Mouse (Mus musculus) brown adipose tissue, adult 24 weeks (tissue): Measurements from ENCODE around the gene Eif3i. TPM values are rescaled to one million over a fixed set of nuclear protein-coding genes. Genes with fewer than 3 reads are reported as not detected.
A peak's percentile ranks its signal among the peaks of the same experiment; 100 is the strongest.

Experiments used
- H3K27ac ChIP-seq: fragments of 200-500 bp; replicated peaks from 2 replicates; pipeline ENCODE4 v1.5.1; 2012; ENCODE audit warnings: low read depth, mild to moderate bottlenecking, low read length
- H3K4me1 ChIP-seq: fragments of 200-500 bp; 2 replicates; pipeline ENCODE4 v1.6.1; 2012; ENCODE audit warnings: low read length, mixed read lengths; ENCODE audit not compliant: control insufficient read depth, insufficient read depth, insufficient read length
- H3K4me3 ChIP-seq: fragments of 200-500 bp; 2 replicates; pipeline ENCODE4 v1.5.1; 2012; ENCODE audit warnings: low read depth, mild to moderate bottlenecking, low read length, moderate library complexity; ENCODE audit not compliant: insufficient read depth
- polyA plus RNA-seq: library from polyadenylated mRNA; stranded (reverse); fragments of >200 nt; gene quantifications from 2 replicates; pipeline ENCODE4 v1.2.4, GENCODE M21; 2012; ENCODE audit not compliant: missing spikeins, insufficient read depth, insufficient read length

The Eif3i gene
- polyA plus RNA-seq, 1 experiment: 174 TPM

GRCm38 (mm10) chr4:129623681-129624091 is 23.2 kb upstream of the Eif3i start, which contains the start of gene Ccdc28b:
Gene Ccdc28b, minus strand, starts transcription at chr4:129623947.
- Histone ChIP-seq H3K4me1 (peaks cover 17% of the 10 kb centered on the region), H3K4me3 (peak within 1 kb of the TSS; percentile 98), H3K27ac (peak within 1 kb of the TSS; percentile 84)

GRCm38 (mm10) chr4:129622803-129623535 is 22.5 kb upstream of the Eif3i start:
- peak overlapping the region; percentile 72 for H3K27ac ChIP-seq

GRCm38 (mm10) chr4:129622120-129622802 is 21.8 kb upstream of the Eif3i start:
- H3K27ac ChIP-seq: peak overlapping the region; percentile 72
- peak overlapping the region; percentile 98 for H3K4me3 ChIP-seq

More at GRCm38 (mm10) chr4:129622803-129623535, 22.5 kb upstream of the Eif3i start:
- H3K4me1 ChIP-seq: peaks cover 21% of the 10 kb centered on the region
- H3K4me3 ChIP-seq: peak overlapping the region; percentile 98

DNA sequence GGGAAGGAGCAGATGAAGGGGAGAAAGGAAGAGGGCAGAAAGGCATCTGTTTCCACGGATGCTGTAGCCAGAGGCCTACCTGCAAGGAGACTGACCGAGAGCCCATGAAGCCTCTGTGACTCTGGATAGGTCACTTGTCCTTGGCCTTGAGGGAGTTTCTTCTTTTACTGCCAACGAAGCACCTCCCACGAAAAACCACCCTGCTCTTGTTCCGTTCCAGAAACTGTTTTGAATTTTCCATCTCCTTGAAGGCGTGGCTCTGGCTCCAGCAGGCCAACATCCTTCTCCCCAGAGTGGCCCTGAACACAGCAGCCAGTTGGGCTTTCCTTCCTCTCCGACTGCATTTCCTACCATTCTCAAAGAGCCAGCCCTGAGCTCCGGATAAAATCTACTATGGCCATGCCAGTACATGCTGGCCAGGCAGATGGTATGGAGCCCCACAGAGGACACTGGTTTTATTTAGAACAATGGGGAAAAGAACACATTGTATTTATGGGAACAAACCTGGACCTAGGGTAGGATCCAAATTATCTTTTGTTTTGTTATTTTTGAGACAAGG is 20.9 kb upstream of the Eif3i start:
- Histone ChIP-seq H3K4me1 (peaks cover 22% of the 10 kb centered on the region), H3K27ac (peak overlapping the region; percentile 75), H3K4me3 (peak overlapping the region; percentile 98)

More at GRCm38 (mm10) chr4:129622120-129622802, 21.8 kb upstream of the Eif3i start:
- H3K4me1 ChIP-seq: peaks cover 22% of the 10 kb centered on the region

GRCm38 (mm10) chr4:129620419-129621282 is 20.2 kb upstream of the Eif3i start:
- peak overlapping the region; percentile 60 for H3K4me3 ChIP-seq
- H3K4me1 ChIP-seq: peaks cover 22% of the 10 kb centered on the region
- peak overlapping the region; percentile 75 for H3K27ac ChIP-seq

GRCm38 (mm10) chr4:129618786-129619691 is 18.6 kb upstream of the Eif3i start, which contains the start of gene Iqcc:
Gene Iqcc, minus strand, starts transcription at chr4:129619099.
- Histone ChIP-seq H3K27ac (peak within 1 kb of the TSS; percentile 80), H3K4me1 (peaks cover 22% of the 10 kb centered on the region), H3K4me3 (peak within 1 kb of the TSS; percentile 70)

DNA sequence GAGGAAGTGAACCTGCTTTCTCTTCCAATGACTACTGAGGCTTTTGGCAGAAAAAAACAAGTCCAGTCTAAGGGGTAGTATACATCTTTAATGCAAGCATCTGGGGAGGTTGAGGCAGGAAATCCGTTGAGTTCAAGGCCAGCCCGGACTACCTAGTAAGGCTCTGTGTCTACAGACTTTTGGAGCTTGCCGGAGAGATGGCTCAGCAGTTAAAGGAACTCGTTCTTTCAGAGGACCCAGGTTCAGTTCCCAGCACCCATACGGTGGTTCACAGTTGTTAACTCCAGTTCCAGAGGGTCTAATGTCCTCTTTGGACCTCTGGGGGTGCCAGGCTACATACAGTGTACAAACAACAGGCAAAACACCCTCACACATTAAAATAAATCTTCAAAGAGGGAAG is 17.6 kb upstream of the Eif3i start:
- H3K4me3 ChIP-seq: peak overlapping the region; percentile 70
- 0 out of 2 replicates have a peak overlapping the region, but pooled peaks have one; percentile 78 for H3K27ac ChIP-seq
- peaks cover 22% of the 10 kb centered on the region for H3K4me1 ChIP-seq

DNA sequence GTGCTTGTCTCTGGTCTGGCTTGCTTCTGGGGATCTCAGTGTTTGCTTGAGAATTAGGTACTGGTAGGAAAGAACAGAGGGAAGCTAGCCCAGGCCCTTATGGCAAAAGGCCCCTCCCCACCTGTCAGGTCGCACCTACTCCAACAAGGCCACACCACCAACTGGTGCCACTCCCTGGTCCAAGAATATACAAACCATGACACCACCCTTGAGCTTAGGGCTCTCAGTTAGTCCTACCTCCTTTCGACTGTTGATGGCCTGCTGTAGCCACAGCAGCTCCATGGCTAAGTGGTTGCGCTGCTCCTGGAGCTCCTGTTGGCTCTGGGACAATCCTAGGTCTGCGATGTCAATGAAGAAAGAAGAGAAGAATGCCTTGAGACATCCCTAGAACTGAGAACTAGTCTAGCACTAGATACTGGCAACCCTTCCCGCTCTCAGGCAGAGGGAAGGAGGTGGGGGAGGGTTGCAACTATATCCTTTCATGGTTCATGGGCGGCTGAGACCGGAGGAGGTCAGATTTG is 16.7 kb upstream of the Eif3i start:
- Histone ChIP-seq H3K4me3 (no peak overlapping the region), H3K4me1 (peaks cover 15% of the 10 kb centered on the region), H3K27ac (no peak overlapping the region)

GRCm38 (mm10) chr4:129616631-129617030 is 16.2 kb upstream of the Eif3i start:
- Histone ChIP-seq H3K27ac (no peak overlapping the region), H3K4me1 (peaks cover 10% of the 10 kb centered on the region), H3K4me3 (no peak overlapping the region)

DNA sequence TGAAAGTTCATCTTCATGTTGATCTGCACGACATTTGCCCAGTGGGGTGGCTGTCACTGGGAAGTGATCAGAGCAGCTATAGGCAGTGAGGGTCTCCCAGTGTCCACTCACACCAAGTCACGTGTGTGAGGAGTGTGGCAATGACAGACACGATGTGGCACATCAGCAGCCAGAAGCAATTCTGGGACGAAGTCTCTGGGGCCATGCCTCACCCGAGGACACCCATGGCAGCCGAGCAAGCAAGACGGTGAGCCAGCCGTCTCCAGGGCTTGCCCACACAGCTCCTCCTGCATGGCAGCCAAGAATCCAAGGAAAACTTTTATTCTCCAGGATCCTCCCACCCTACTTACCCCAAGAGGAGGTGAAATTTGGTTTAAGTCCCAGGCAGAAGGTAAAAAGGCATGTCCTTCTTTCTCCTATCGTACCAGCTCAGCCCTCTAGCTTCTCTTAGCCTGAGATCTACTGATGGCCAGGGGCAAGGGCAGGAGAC is 15.4 kb upstream of the Eif3i start:
- Histone ChIP-seq H3K4me3 (no peak overlapping the region), H3K4me1 (peaks cover 10% of the 10 kb centered on the region), H3K27ac (no peak overlapping the region)

DNA sequence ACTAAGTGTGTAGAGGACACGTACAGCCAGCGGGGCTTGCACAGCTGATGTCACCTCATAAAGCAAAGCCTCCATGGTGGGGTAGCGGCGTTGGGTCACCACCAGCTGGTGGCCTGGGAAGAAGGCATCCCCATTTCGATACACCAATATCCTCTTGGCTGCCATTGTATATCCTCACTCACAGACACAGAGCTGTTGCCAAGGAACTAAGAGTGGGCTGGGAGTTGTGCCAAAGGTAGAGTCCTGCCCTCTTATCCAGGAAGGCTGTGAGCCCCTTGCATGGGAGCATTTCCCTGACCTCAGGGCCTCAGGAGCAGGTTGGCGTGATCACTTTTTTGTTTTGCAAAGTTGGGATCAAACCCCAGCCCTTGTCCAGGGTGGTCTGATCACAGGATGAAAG is 13.6 kb upstream of the Eif3i start, which contains the start of gene Dcdc2b:
Gene Dcdc2b, minus strand, starts transcription at position 165 of the 400 bp plus-strand sequence.
- no peak within 1 kb of the TSS for H3K4me3 ChIP-seq
- H3K4me1 ChIP-seq: peaks cover 5% of the 10 kb centered on the region; the same call in 1 of the 2 replicates
- H3K27ac ChIP-seq: no peak within 1 kb of the TSS

DNA sequence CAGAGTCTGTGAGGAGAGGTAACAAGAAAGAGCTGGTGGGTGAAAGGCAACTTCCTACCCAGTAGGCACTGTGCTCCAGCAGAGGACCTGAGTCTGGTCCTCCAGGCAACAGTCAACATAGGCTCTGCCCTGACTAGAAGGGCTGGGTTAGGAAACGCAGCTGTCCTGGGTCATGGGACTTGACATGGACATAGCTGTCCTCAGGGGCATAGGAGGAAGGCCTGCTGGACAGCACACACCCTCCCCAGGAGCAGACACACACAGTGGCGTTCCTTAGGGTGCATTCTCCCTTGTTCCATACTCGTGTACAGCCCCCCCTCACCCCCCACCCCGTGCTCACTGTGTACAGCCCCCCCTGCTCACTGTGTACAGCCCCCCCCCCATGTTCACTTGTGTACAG is 10.0 kb upstream of the Eif3i start:
- H3K4me3 ChIP-seq: no peak overlapping the region
- no peak overlapping the region for H3K27ac ChIP-seq
- no peaks in the 10 kb centered on the region for H3K4me1 ChIP-seq

- Histone ChIP-seq H3K4me3 (no peak overlapping the region), H3K4me1 (no peaks in the 10 kb centered on the region), H3K27ac (no peak overlapping the region)
Measured at GRCm38 (mm10) chr4:129610026-129610425, 9.6 kb upstream of the Eif3i start.
